Mouse (Mus musculus): ENCODE data around the gene Adsl. TPM values are rescaled to one million over a fixed set of nuclear protein-coding genes. Genes with fewer than 3 reads are reported as not detected.

Adsl gene
- polyA plus RNA-seq, 1 experiment from 2014 or later: 164 TPM

DNA sequence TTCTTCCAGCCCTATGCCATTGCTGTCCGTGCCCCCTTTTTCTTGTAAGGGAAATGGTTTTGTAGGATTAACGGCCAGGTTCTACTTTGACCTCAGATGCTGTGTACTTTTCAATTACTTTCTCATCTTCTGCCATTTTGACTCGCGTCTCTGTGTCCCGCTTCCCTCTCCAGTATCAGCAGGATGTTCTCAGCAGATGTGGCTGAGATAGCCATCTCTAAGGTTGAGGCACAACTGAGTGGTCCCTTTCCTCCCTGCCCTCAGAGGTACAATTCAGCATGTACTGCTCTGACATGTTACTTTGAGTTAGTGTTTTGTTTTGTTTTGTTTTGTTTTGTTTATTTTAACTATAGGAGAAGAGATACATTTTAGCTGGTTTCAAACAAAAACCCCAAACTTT lies 13.4 kb upstream of the Adsl start:
- ATAC-seq (ENCODE audit: insufficient read depth, low FRiP score): no peak
- WGBS: 84% methylated on average over 5 of the region's 5 CpGs
- H3K9me3 ChIP-seq (replicated peaks; ENCODE audit: control insufficient read depth, low read length): no peaks in the 10 kb centered on the region
- H3K4me3 ChIP-seq (replicated peaks; ENCODE audit: low read length): no peak overlapping the region
- H3K36me3 ChIP-seq (ENCODE audit: control insufficient read depth, insufficient read depth, low read length): peaks cover 4% of the 10 kb centered on the region; the same call in 1 of the 2 replicates
- no peak overlapping the region for H3K27ac ChIP-seq (ENCODE audit: low read length)
- H3K4me1 ChIP-seq (ENCODE audit: control insufficient read depth, insufficient read depth, low read length): no peaks in the 10 kb centered on the region
- no peak overlapping the region for H3K9ac ChIP-seq (ENCODE audit: low read length)
- H3K27me3 ChIP-seq (ENCODE audit: control insufficient read depth, insufficient read depth, low read length): no peaks in the 10 kb centered on the region
- H3K4me2 ChIP-seq (ENCODE audit: low read depth, low read length): no peak overlapping the region

DNA sequence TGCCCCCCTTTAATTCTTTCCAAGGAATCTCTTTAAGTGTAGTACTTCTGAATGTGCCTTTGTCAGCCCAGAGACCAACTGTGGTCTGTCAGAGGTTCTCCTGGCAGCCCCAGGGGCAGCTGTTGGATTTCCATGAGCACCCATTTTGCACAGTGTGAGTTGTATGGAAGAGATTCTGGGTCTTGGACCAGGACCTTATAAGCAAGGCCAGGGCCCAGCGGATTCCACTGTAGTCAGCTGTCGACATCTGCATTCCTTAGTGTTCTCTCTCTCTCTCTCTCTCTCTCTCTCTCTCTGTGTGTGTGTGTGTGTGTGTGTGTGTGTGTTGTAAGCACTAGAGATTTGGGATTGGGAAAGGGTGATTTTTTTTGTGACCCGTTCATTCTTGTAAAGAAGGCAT lies 11.6 kb upstream of the Adsl start:
- no peaks in the 10 kb centered on the region for H3K9me3 ChIP-seq (replicated peaks; ENCODE audit: control insufficient read depth, low read length)
- peaks cover 4% of the 10 kb centered on the region; the same call in 1 of the 2 replicates for H3K36me3 ChIP-seq (ENCODE audit: control insufficient read depth, insufficient read depth, low read length)
- no peaks in the 10 kb centered on the region for H3K27me3 ChIP-seq (ENCODE audit: control insufficient read depth, insufficient read depth, low read length)
- H3K4me1 ChIP-seq (ENCODE audit: control insufficient read depth, insufficient read depth, low read length): no peaks in the 10 kb centered on the region
- no peak for ATAC-seq (ENCODE audit: insufficient read depth, low FRiP score)
- no peak overlapping the region for H3K9ac ChIP-seq (ENCODE audit: low read length)
- WGBS: 64% methylated on average over 3 of the region's 3 CpGs
- H3K27ac ChIP-seq (ENCODE audit: low read length): no peak overlapping the region; the same call in 1 of the 2 replicates
- H3K4me2 ChIP-seq (ENCODE audit: low read depth, low read length): no peak overlapping the region
- H3K4me3 ChIP-seq (replicated peaks; ENCODE audit: low read length): no peak overlapping the region

DNA sequence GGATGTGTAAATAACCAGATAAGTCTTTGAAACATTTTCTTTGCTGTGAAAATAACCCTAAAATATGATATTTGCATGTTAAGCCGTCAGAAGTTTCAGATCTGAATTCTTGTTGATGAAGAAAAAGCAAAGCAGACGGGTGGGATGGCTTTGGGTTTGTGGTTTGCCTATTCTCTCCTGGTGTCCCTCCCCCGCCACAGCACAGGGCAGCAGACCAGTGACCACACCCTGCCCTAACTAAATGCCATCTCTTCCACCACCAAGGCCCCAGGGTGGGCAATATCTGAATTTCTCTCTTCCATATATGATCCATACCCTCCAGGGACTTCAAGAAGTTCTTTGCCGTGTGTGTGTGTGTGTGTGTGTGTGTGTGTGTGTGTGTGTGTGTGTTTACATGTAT lies 9.7 kb upstream of the Adsl start:
- 0 out of 2 replicates have a peak, but pooled peaks cover 4% of the 10 kb centered on the region for H3K36me3 ChIP-seq (ENCODE audit: control insufficient read depth, insufficient read depth, low read length)
- whole genome bisulfite sequencing: 73% methylated on average over 4 of the region's 4 CpGs
- H3K9me3 ChIP-seq (replicated peaks; ENCODE audit: control insufficient read depth, low read length): no peaks in the 10 kb centered on the region
- no peak overlapping the region for H3K9ac ChIP-seq (ENCODE audit: low read length)
- no peak overlapping the region for H3K27ac ChIP-seq (ENCODE audit: low read length)
- H3K4me1 ChIP-seq (ENCODE audit: control insufficient read depth, insufficient read depth, low read length): no peaks in the 10 kb centered on the region
- ATAC-seq (ENCODE audit: insufficient read depth, low FRiP score): no peak
- H3K4me2 ChIP-seq (ENCODE audit: low read depth, low read length): no peak overlapping the region
- no peaks in the 10 kb centered on the region for H3K27me3 ChIP-seq (ENCODE audit: control insufficient read depth, insufficient read depth, low read length)
- H3K4me3 ChIP-seq (replicated peaks; ENCODE audit: low read length): no peak overlapping the region

DNA sequence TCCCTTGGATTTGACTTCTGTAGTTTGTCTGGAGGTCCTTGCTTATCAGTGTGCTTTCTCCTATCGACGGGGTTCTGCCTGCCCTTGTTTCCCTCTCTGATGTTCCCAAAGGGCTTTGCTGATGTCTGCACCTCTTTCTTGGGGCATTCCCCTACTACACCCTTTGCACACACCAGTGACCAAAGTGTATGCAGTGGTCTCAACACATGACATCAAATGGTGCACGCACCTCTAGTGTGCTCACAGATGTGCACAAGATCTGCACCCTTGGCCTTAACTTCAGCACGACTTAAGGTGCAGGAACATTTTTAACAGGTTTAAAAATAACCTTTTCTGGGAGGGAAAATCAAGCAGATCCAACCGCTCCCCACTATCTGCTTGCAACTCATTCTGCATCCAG lies 8.9 kb upstream of the Adsl start:
- no peaks in the 10 kb centered on the region for H3K27me3 ChIP-seq (ENCODE audit: control insufficient read depth, insufficient read depth, low read length)
- no peak overlapping the region for H3K27ac ChIP-seq (ENCODE audit: low read length)
- ATAC-seq (ENCODE audit: insufficient read depth, low FRiP score): no peak

DNA sequence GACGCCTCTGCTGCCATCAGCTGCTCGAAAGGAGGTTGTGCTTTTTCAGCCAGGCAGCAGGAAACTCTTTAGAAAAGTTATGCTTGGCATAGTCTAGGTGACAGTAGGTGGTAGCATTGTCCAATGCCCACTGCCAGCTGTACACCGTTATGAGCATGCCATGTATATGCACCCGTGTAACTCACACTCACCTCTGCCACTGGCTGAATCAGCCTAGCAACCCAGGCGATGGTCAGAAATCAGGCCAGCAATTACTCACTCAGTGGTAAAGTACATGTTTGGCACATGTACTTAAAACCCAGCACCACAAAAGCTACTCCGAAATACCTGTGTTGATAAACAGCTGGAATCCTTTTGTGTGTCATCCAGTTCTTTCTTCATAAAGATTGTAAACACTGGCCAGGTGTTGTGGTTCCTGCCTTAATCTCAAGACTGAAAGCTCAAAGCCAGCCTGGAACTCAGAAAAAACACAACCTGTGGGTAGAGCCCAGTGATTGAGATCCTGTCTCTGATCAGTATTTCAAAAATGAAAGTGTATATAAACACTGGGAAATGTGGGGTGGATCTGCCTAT lies 6.7 kb upstream of the Adsl start:
- Histone ChIP-seq H3K9ac (ENCODE audit: low read length) (no peak overlapping the region), H3K4me2 (ENCODE audit: low read depth, low read length) (no peak overlapping the region), H3K4me3 (replicated peaks; ENCODE audit: low read length) (no peak overlapping the region), H3K4me1 (ENCODE audit: control insufficient read depth, insufficient read depth, low read length) (no peaks in the 10 kb centered on the region), H3K9me3 (replicated peaks; ENCODE audit: control insufficient read depth, low read length) (no peaks in the 10 kb centered on the region), H3K27me3 (ENCODE audit: control insufficient read depth, insufficient read depth, low read length) (no peaks in the 10 kb centered on the region), H3K36me3 (ENCODE audit: control insufficient read depth, insufficient read depth, low read length) (no peaks in the 10 kb centered on the region), H3K27ac (ENCODE audit: low read length) (no peak overlapping the region)
- no peak for ATAC-seq (ENCODE audit: insufficient read depth, low FRiP score)
- WGBS: 67% methylated on average over 6 of the region's 6 CpGs

More for the DNA sequence above, 8.9 kb upstream of the Adsl start:
- H3K4me2 ChIP-seq (ENCODE audit: low read depth, low read length): no peak overlapping the region
- H3K36me3 ChIP-seq (ENCODE audit: control insufficient read depth, insufficient read depth, low read length): 0 out of 2 replicates have a peak, but pooled peaks cover 4% of the 10 kb centered on the region
- no peak overlapping the region for H3K9ac ChIP-seq (ENCODE audit: low read length)
- no peaks in the 10 kb centered on the region for H3K4me1 ChIP-seq (ENCODE audit: control insufficient read depth, insufficient read depth, low read length)
- no peak overlapping the region for H3K4me3 ChIP-seq (replicated peaks; ENCODE audit: low read length)
- no peaks in the 10 kb centered on the region for H3K9me3 ChIP-seq (replicated peaks; ENCODE audit: control insufficient read depth, low read length)
- 80% methylated on average over 5 of the region's 5 CpGs for WGBS

DNA sequence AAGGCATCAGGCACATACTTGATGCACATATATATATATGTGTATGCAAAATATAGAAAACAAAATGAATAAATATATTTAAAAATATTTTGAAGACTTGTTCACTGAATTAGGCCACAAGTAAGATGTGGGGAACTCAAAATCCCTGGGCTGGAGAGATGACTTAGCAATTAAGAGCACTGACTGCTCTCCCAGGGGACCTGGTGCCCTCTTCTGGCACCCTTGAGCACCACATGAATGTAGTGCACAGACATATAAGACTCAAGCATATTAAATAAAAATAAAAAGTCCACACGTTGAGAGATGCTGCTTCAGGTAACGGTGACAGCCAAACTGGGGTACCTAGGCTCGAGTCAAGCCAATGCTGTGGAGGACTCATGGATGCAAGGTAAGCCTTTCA lies 2.4 kb upstream of the Adsl start:
- no peaks in the 10 kb centered on the region for H3K9me3 ChIP-seq (replicated peaks; ENCODE audit: control insufficient read depth, low read length)
- H3K27ac ChIP-seq (ENCODE audit: low read length): no peak overlapping the region
- 53% methylated on average over 3 of the region's 3 CpGs for WGBS
- H3K27me3 ChIP-seq (ENCODE audit: control insufficient read depth, insufficient read depth, low read length): no peaks in the 10 kb centered on the region
- H3K4me2 ChIP-seq (ENCODE audit: low read depth, low read length): no peak overlapping the region
- peaks cover 8% of the 10 kb centered on the region for H3K4me1 ChIP-seq (ENCODE audit: control insufficient read depth, insufficient read depth, low read length)
- no peak for ATAC-seq (ENCODE audit: insufficient read depth, low FRiP score)
- H3K9ac ChIP-seq (ENCODE audit: low read length): no peak overlapping the region
- no peaks in the 10 kb centered on the region for H3K36me3 ChIP-seq (ENCODE audit: control insufficient read depth, insufficient read depth, low read length)
- H3K4me3 ChIP-seq (replicated peaks; ENCODE audit: low read length): no peak overlapping the region

DNA sequence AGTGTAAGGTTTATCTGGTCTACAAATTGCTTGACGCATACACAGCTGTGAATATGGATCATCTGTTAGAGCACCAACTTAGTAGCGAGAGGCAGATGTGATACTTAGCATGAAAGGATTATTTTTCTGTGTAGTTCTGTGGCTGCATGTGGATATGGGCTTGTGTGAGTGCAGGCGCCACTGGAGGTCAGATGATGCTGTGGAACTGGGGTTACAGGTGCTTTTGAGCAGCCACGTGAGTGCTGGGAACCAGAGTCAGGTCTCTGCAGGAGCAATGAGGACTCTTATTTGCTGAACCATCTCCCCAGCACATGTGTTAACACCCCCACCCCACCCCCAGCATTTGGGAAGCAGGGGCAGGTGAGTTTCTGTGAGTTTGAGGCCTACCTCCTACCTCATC lies 1.1 kb downstream of the Adsl start:
- 32% methylated on average over 4 of the region's 4 CpGs for WGBS

DNA sequence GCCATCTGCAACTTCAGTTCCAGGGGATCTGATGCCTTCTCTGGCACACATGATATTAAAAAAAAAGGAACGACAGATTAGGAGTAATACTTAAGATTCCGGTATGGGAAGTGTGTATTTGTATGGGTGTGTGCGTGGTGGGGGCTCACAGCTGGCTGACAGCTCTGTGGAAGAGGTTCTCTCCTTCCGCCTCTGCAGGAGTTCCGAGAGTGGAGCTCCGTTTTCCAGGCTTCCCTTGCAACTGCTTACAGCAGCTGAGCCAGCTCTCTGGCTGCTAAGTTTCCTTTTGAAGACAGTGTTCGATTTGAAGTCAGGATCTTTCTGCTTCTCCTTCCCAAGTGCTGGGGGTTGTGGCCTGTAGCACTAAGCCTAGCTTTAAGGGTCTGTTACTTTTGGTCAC lies 1.8 kb downstream of the Adsl start:
- Histone ChIP-seq H3K4me1 (ENCODE audit: control insufficient read depth, insufficient read depth, low read length) (peaks cover 8% of the 10 kb centered on the region), H3K9ac (ENCODE audit: low read length) (no peak overlapping the region), H3K27me3 (ENCODE audit: control insufficient read depth, insufficient read depth, low read length) (no peaks in the 10 kb centered on the region), H3K9me3 (replicated peaks; ENCODE audit: control insufficient read depth, low read length) (no peaks in the 10 kb centered on the region), H3K4me3 (replicated peaks; ENCODE audit: low read length) (peak overlapping the region; percentile 91; the same call in 1 of the 2 replicates), H3K27ac (ENCODE audit: low read length) (no peak overlapping the region), H3K36me3 (ENCODE audit: control insufficient read depth, insufficient read depth, low read length) (peaks cover 19% of the 10 kb centered on the region; the same call in 1 of the 2 replicates), H3K4me2 (ENCODE audit: low read depth, low read length) (0 out of 2 replicates have a peak overlapping the region, but pooled peaks have one; percentile 89)
- WGBS: 89% methylated on average over 7 of the region's 7 CpGs
- no peak for ATAC-seq (ENCODE audit: insufficient read depth, low FRiP score)

More for the DNA sequence above, 1.1 kb downstream of the Adsl start:
- no peaks in the 10 kb centered on the region for H3K9me3 ChIP-seq (replicated peaks; ENCODE audit: control insufficient read depth, low read length)
- ATAC-seq (ENCODE audit: insufficient read depth, low FRiP score): no peak
- no peaks in the 10 kb centered on the region for H3K27me3 ChIP-seq (ENCODE audit: control insufficient read depth, insufficient read depth, low read length)
- H3K9ac ChIP-seq (ENCODE audit: low read length): peak overlapping the region; percentile 87
- no peak overlapping the region for H3K27ac ChIP-seq (ENCODE audit: low read length)
- H3K36me3 ChIP-seq (ENCODE audit: control insufficient read depth, insufficient read depth, low read length): peaks cover 14% of the 10 kb centered on the region; the same call in 1 of the 2 replicates
- peak overlapping the region; percentile 91 for H3K4me3 ChIP-seq (replicated peaks; ENCODE audit: low read length)
- H3K4me2 ChIP-seq (ENCODE audit: low read depth, low read length): peak overlapping the region; percentile 89
- H3K4me1 ChIP-seq (ENCODE audit: control insufficient read depth, insufficient read depth, low read length): peaks cover 8% of the 10 kb centered on the region

DNA sequence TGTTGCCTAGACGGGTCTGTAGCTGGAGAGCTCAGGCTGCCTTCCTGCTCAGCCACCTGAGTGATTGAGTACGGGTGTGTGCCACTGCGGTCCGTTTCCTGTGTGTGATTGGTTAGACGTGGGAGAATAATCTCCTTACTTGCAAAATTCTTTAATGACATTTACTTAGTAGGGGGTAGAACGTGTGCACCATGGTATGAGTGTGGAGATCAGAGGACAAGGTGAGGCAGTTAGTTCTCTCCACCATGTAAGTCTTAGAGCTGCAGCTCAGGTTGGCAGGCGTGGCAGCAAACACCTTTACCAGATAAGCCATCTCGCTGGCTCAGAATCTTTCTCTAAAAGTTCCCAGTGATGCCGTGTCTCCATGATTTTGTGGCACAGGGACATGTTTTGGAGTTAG lies 5.7 kb downstream of the Adsl start:
- Histone ChIP-seq H3K36me3 (ENCODE audit: control insufficient read depth, insufficient read depth, low read length) (peaks cover 39% of the 10 kb centered on the region), H3K4me2 (ENCODE audit: low read depth, low read length) (no peak overlapping the region), H3K4me3 (replicated peaks; ENCODE audit: low read length) (no peak overlapping the region), H3K27me3 (ENCODE audit: control insufficient read depth, insufficient read depth, low read length) (no peaks in the 10 kb centered on the region), H3K9me3 (replicated peaks; ENCODE audit: control insufficient read depth, low read length) (no peaks in the 10 kb centered on the region), H3K4me1 (ENCODE audit: control insufficient read depth, insufficient read depth, low read length) (peaks cover 8% of the 10 kb centered on the region), H3K27ac (ENCODE audit: low read length) (peak overlapping the region; percentile 66; the same call in 1 of the 2 replicates), H3K9ac (ENCODE audit: low read length) (no peak overlapping the region)
- WGBS: 73% methylated on average over 9 of the region's 9 CpGs
- peak; percentile 84 for ATAC-seq (ENCODE audit: insufficient read depth, low FRiP score)

All from stomach, embryonic 16.5 days (tissue).